Mouse (Mus musculus) liver, adult 2 months (tissue): ENCODE measurements around the gene Cbx4. TPM values are rescaled to one million over a fixed set of nuclear protein-coding genes. Genes with fewer than 3 reads are reported as not detected.

Experiments used
- DNase-seq: peaks from one replicate; pipeline ENCODE4 v3.0.0-alpha.2; 2011; ENCODE audit warnings: low read depth, low spot score; ENCODE audit errors: extremely low read depth
- H3K27ac ChIP-seq: fragments of 200-500 bp; replicated peaks from 2 replicates; pipeline ENCODE4 v1.5.1; 2012; ENCODE audit warnings: low read depth, mild to moderate bottlenecking, control low read depth, inconsistent platforms, low read length; ENCODE audit not compliant: insufficient read depth
- H3K27me3 ChIP-seq: fragments of 200-500 bp; 2 replicates; pipeline ENCODE4 v1.6.1; 2012; ENCODE audit warnings: mild to moderate bottlenecking, moderate library complexity, low read length, inconsistent platforms; ENCODE audit not compliant: control insufficient read depth, insufficient read depth
- H3K36me3 ChIP-seq: fragments of 200-500 bp; 2 replicates; pipeline ENCODE4 v1.6.1; 2012; ENCODE audit warnings: low read length, inconsistent platforms; ENCODE audit not compliant: control insufficient read depth, insufficient read depth
- H3K4me1 ChIP-seq: fragments of 200-500 bp; 2 replicates; pipeline ENCODE4 v1.6.1; 2011; ENCODE audit warnings: low read length; ENCODE audit not compliant: control insufficient read depth, insufficient read depth
- H3K4me3 ChIP-seq: fragments of 200-500 bp; 2 replicates; pipeline ENCODE4 v1.5.1; 2011; ENCODE audit warnings: low read depth, mild to moderate bottlenecking, control low read depth, low read length, moderate library complexity; ENCODE audit not compliant: insufficient read depth
- H3K79me2 ChIP-seq: fragments of 200-500 bp; 2 replicates; pipeline ENCODE4 v1.6.1; 2012; ENCODE audit warnings: inconsistent platforms, mild to moderate bottlenecking, low read length, moderate library complexity; ENCODE audit not compliant: control insufficient read depth, insufficient read depth
- H3K9ac ChIP-seq: fragments of 200-500 bp; 2 replicates; pipeline ENCODE4 v1.6.1; 2012; ENCODE audit warnings: low read depth, mild to moderate bottlenecking, control low read depth, inconsistent platforms, low read length
- CTCF ChIP-seq: fragments of 200-500 bp; IDR thresholded peaks from 2 replicates; pipeline ENCODE4 v1.5.1; 2011; ENCODE audit warnings: low read depth, low read length, control low read depth
- POLR2A ChIP-seq: fragments of 200-500 bp; IDR thresholded peaks from 2 replicates; pipeline ENCODE4 v1.6.1; 2011; ENCODE audit warnings: low read length, control low read depth; ENCODE audit not compliant: insufficient read depth; ENCODE audit errors: extremely low read depth
- WGBS: fragments of 180-500 bp; shearing (Covaris S2); methylation state at CpG from one replicate; pipeline ENCODE4 v1.1.7; 2018; 5-methylcytosine and 5-hydroxymethylcytosine counted together
- polyA plus RNA-seq: library from polyadenylated mRNA; depleted of rRNA; stranded (reverse); fragments of >200 nt; gene quantifications from 2 replicates; pipeline ENCODE4 v1.2.3, GENCODE M21; 2012
- total RNA-seq: library from RNA; depleted of rRNA; stranded (reverse); fragments of >200 nt; gene quantifications from 2 replicates; pipeline ENCODE4 v1.2.3, GENCODE M21; 2014

The Cbx4 gene
- total and polyA plus RNA-seq, 2 experiments, result 2.9 to 8.2 TPM

GRCm38 (mm10) chr11:119089235-119090075, 3.4 kb upstream of the Cbx4 start:
- peaks cover 5% of the 10 kb centered on the region; the same call in 1 of the 2 replicates for H3K79me2 ChIP-seq
- TF ChIP-seq POLR2A, result no peak
- no peak for TF ChIP-seq CTCF
- no peak for DNase-seq
- H3K27me3 ChIP-seq, result no peaks in the 10 kb centered on the region
- WGBS, result 15% methylated on average over 41 of the region's 41 CpGs
- no peak overlapping the region for H3K27ac ChIP-seq
- H3K9ac ChIP-seq, result peak overlapping the region; percentile 86
- peak overlapping the region; percentile 65; the same call in 1 of the 2 replicates for H3K4me3 ChIP-seq
- peaks cover 14% of the 10 kb centered on the region for H3K4me1 ChIP-seq
- H3K36me3 ChIP-seq, result no peaks in the 10 kb centered on the region

- peak; percentile 56 for TF ChIP-seq CTCF
- no peak for TF ChIP-seq POLR2A
- H3K9ac ChIP-seq, result no peak overlapping the region
- H3K36me3 ChIP-seq, result no peaks in the 10 kb centered on the region
- no peak for DNase-seq
- H3K79me2 ChIP-seq, result peaks cover 5% of the 10 kb centered on the region; the same call in 1 of the 2 replicates
- no peak overlapping the region for H3K4me3 ChIP-seq
- peaks cover 16% of the 10 kb centered on the region for H3K4me1 ChIP-seq
- no peak overlapping the region for H3K27ac ChIP-seq
- 20% methylated on average over 28 of the region's 28 CpGs for WGBS
- H3K27me3 ChIP-seq, result no peaks in the 10 kb centered on the region
Observed at GRCm38 (mm10) chr11:119088391-119089234, 2.6 kb upstream of the Cbx4 start.

DNA sequence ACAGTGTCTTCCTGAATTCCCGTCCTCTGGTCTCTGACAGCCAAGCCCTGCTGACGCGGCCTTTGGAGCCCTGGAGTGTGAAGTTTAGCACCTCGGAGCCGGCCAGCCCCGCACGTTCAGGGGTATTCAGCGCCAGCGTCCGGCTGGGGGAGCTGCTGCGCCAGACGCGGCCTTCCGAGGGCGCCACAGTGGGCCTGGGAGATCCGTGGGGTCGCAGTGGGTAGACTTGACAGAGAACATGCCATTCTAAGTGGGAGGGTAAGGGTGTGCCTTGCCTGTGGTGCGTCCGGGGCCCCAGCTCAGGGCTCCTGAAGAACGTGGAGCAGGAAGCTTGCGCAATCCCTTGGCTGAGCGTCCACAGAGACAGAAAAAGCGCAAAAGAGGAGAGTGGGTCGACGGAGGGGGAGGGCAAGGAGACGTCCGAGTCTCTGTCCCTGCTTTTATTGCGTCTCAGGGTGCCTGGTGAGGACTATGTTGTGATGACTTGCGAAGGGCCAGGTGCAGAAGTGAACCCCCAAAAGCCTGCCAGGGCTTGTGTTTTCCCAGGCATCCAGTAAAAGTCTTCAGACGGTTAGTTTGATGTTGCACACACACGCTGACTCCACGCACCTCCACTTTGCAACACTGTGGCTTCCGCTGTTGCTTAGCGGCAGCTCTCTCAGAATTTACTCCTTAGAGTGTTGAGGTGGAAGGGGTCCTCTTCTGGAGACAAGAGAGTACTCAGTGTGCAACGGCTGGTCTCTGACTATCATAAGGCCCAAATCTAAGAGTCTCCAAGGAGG, 1.5 kb upstream of the Cbx4 start:
- no peak for TF ChIP-seq POLR2A
- peak; percentile 31 for TF ChIP-seq CTCF
- Histone ChIP-seq H3K27ac (no peak overlapping the region), H3K27me3 (no peaks in the 10 kb centered on the region), H3K36me3 (no peaks in the 10 kb centered on the region), H3K4me3 (peak overlapping the region; percentile 9; the same call in 1 of the 2 replicates), H3K79me2 (peaks cover 10% of the 10 kb centered on the region; the same call in 1 of the 2 replicates), H3K9ac (peak overlapping the region; percentile 22; the same call in 1 of the 2 replicates), H3K4me1 (peaks cover 23% of the 10 kb centered on the region)
- peak; percentile 68 for DNase-seq
- 11% methylated on average over 35 of the region's 35 CpGs for WGBS

DNA sequence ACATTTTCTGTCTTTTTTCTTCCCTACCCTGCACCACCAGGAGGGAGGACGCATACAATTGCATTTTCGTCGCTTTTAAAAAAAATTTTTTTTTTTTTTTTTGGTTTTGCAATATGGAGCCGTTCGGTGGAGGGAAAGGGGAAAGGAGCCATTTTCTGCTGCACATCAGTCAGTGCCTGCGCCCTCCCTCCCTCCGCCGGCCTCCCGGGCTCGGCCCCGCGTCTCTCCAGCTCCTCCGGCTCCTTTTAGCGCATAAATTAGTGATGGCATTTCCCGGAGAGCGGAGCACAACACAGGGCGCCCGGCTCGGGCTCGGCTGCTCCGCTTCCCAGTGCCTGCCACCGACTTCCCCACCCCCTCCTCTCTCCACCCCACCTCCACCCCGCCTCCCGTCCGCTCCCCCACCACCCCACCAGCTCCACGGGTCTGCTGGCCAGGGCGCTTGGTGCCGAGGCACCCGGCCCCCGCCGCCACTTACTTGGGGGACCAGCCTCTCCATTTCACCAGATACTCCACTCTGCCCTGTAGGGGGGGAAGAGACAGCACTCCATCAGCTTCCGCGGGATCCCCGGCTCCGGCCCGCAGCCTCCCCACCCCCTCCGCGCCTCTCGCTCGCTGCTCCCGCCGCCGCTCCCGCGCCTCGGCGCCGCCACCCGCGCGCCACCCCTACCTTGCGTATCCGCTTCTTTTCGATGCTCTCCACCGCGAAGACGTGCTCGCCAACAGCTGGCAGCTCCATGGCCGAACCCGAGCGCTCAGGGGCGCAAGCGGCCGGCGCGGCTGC, 550 bp downstream of the Cbx4 start:
- peak overlapping the region; percentile 99 for H3K4me3 ChIP-seq
- peak overlapping the region; percentile 100 for H3K9ac ChIP-seq
- H3K79me2 ChIP-seq, result peaks cover 24% of the 10 kb centered on the region; the same call in 1 of the 2 replicates
- TF ChIP-seq CTCF, result no peak
- no peak for TF ChIP-seq POLR2A
- no peaks in the 10 kb centered on the region; the same call in 1 of the 2 replicates for H3K36me3 ChIP-seq
- under 1% methylated on average over 55 of the region's 66 CpGs for WGBS
- peaks cover 18% of the 10 kb centered on the region for H3K4me1 ChIP-seq
- peak overlapping the region; percentile 90 for H3K27ac ChIP-seq
- DNase-seq, result peak; percentile 40
- no peaks in the 10 kb centered on the region for H3K27me3 ChIP-seq
